Mouse (Mus musculus): ENCODE measurements around the gene Ensa. TPM values are rescaled to one million over a fixed set of nuclear protein-coding genes. Genes with fewer than 3 reads are reported as not detected.

Ensa gene
- 50.3 and 55.0 TPM in 2 replicates for polyA plus RNA-seq (2012; rRNA removed)

GRCm38 (mm10) chr3:95624628-95625503, at the start of gene Ensa:
TSS of gene Ensa (plus strand) at chr3:95624993.

GRCm38 (mm10) chr3:95588604-95589086, 36.1 kb upstream of the Ensa start, which contains the start of gene Golph3l:
TSS of gene Golph3l (plus strand) at chr3:95588934.

DNA sequence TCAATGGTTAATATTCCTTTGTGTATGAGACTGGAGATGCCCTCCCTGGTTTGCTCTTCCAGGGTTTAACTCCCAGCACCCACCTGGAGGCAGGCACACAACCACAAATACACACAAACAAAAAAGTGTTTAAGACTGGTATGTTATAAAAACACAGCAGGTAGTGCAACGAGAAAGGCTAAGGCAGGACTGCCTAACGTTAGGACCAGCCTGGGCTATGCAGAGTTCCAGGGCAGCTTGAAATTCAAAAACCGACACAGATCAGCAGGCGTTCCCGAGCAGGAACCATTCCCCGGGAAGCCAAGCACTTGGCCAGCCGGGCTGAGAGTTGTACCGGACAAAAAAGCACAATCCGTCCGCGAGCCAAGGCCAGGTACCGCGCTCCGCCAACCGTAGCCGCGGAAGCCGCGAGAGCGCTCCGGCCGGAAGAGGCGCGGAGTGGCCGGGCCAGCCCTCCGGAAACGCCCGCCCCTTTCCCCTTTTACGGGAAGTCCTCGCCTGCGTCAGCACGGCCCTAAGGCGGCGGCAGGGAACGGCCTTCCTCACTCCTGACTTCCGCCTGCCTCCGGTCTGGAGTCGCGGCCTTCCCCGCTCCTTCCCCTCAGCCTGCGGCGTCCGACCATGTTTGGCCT, 33.6 kb downstream of the Ensa start, which contains the start of gene Mcl1:
TSS of gene Mcl1 (plus strand) at position 553 of the 632 bp plus-strand sequence.

Other genes starting within 250 kb of the Ensa start
- gene 4930558C23Rik, start 222.2 kb upstream of the Ensa start, polyA plus RNA-seq (2012; rRNA removed), result not detected in 2 replicates
- gene Arnt, start 190.6 kb upstream of the Ensa start, polyA plus RNA-seq (2012; rRNA removed), result 31.4 and 34.2 TPM in 2 replicates
- 13.9 and 26.2 TPM in 2 replicates for gene Ctsk, start 125.7 kb upstream of the Ensa start, polyA plus RNA-seq (2012; rRNA removed)
- gene Ctss, start 98.2 kb upstream of the Ensa start, polyA plus RNA-seq (2012; rRNA removed), result 13.0 and 16.1 TPM in 2 replicates
- not detected in 2 replicates for gene Hormad1, start 65.3 kb upstream of the Ensa start, polyA plus RNA-seq (2012; rRNA removed)
- gene Golph3l, start 36.1 kb upstream of the Ensa start, polyA plus RNA-seq (2012; rRNA removed), result 23.0 and 28.0 TPM in 2 replicates
- 68.8 and 72.7 TPM in 2 replicates for gene Mcl1, start 33.8 kb downstream of the Ensa start, polyA plus RNA-seq (2012; rRNA removed)
- 0.23 and 0.59 TPM in 2 replicates for gene Adamtsl4, start 62.9 kb downstream of the Ensa start, polyA plus RNA-seq (2012; rRNA removed)
- gene Ecm1, start 114.6 kb downstream of the Ensa start, polyA plus RNA-seq (2012; rRNA removed), result 17.1 and 18.8 TPM in 2 replicates
- 44.4 and 45.8 TPM in 2 replicates for gene Tars2, start 135.2 kb downstream of the Ensa start, polyA plus RNA-seq (2012; rRNA removed)
- 21.9 and 24.5 TPM in 2 replicates for gene Rprd2, start 193.9 kb downstream of the Ensa start, polyA plus RNA-seq (2012; rRNA removed)
- gene Prpf3, start 230.9 kb downstream of the Ensa start, polyA plus RNA-seq (2012; rRNA removed), result 53.4 and 56.5 TPM in 2 replicates
- gene Mrps21, start 246.5 kb downstream of the Ensa start, polyA plus RNA-seq (2012; rRNA removed), result 186 and 193 TPM in 2 replicates

All from central nervous system, embryonic 14 days (tissue).